Mouse (Mus musculus) cerebellum, postnatal 4 days (tissue): ENCODE measurements around the gene Emilin3.
A peak's percentile ranks its signal among the peaks of the same experiment; 100 is the strongest.

ENCODE experiments used
- DNase-seq, 2 experiments: peaks; one replicate each; pipeline ENCODE4 v3.0.0; 2022; ENCODE audit warnings: low spot score in 2 of 2, mixed read lengths in 1 of 2

Gene Emilin3

DNA sequence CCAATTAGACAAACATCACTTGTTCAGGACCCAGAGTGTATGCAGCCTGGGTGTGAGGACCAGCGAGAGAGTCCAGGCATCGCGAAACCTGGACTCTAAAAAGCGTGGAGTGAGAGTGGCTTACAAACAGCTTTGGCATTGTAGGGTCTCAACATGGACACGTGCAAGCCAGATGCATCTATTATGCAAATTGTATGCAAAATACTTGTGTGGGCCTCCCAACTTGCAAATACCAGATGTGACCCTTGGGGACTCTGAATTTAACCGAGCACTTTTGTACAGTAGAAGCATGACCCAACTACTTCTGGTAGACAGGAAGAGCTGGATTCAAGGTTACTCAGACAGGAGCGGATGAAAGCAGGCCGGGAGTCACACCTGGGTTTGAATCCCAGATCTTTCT, 4.6 kb upstream of the Emilin3 start:
- no peak for DNase-seq

DNA sequence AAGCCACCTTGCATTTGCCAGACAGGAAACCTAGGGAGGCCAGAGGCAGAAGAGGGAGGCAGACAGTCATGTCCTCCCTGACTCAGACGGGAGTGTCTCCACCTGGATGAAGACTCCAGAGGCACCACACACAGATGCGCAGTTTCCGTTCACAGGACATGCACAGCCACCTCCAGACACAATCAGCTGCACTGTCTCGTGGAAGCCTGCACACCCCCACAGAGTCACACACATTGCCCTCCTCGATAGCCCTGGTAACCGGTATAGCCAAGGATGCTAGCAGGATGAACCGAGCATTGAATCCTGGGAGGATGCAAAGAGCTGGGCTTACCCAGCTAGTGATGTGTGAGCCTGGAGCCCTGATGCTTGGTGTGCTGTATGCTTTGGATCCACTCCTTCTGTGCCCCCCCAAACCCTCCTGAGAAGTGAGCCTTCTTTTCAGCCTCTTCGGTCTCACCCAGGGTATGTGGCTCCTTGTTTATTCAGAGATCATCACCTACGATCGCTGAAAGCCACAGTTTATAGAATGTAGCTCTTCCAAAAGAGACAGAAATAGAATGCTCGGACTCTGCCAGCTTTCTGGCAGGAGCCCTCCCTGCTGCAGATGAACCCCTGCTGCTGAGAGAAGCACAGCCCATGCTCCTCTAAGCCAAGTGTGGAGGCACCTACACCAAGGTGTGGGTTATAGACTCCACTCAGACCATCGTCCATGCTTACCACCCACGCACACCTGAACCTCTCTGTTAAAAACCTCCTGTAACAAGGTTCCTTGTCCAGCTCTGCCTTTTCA, 3.9 kb upstream of the Emilin3 start:
- no peak for DNase-seq

DNA sequence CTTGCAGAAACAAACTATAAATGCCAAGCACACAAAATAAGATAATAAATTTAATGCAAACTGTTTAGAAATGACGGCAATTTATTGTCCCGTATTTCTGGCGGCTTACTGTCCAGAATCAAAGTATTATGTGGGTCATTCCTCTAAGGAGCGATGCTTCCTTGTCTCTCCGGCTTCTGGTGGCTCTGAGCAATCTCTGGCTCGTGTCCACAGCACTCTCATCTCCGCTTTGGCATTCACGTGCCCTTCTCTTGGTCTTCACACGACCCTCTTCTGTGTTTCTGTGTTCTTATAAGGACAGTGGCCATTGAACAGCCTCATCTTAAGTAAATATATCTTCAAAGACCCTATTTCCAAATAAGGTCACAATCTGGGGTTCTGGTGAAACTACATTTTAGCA, 2.5 kb upstream of the Emilin3 start:
- no peak for DNase-seq

DNA sequence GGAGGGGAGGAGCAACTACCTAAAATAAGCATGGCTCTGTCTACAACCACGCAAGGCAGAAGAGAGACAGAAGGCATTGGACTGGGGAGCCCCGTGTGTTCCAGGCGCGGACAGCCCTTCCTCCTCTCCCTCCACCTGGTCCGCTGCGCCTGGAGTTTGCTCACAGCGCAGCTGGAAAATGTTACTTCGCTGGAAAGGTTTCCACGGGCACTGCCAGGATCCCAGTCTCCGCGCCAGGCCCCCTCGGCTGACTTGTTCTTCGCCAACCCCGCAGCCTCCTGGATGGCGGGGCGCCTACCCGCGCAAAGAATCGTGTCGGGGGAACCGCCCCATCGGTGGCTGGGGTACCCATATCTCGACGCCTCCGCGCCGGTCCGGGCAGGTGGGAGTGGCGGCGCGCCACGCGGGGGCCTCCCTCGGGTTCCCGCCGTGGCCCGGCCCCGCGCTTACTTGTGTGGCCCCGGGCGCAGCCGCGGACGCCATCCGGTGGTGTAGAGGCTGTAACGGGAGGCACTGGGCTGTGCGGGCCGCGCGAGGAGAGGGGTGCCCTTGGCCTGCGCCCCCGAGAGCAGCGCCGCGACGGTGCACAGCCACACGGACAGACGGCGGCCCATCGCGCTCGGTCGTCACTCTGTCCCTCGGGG, 448 bp downstream of the Emilin3 start:
- DNase-seq: no peak

DNA sequence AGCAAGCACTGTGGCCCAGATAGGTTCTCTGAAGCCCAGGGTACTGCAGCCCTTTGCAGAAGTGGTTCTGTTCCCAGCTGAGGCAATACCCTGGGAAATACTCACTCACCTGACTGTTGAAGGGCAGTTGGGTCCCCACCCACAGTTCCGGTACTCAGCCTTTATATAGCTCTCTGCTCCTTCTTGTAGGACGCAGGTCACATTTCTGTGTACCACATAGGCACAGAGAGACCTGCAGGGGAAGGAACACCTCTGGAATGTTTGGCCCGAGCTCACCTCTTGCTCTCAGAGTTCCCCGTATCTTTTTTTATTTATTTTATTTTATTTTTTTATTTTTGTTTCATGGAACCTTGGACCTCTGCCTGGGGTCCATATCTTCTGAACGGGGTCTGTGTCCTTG, 1.5 kb downstream of the Emilin3 start:
- DNase-seq: no peak

DNA sequence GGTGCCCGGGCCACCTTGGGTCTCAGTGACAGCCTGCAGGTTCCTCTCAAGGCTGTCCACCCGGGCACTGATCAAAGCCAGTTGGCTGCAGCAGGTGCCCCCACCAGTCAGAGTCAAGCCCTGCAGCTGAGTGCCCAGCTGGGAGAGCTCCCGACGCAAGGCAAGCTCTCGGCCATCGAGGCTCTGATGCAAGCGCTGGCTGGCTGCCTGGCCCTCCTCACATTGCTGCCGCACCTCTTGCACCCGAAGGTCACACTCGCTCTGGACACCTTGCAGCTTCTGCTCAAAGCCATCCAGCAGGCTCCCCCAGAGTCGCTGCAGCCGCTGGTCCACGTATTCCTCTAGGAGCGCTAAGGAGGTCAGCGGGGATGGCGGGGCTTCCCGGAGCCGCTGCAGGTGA, 3.5 kb downstream of the Emilin3 start:
- no peak for DNase-seq

DNA sequence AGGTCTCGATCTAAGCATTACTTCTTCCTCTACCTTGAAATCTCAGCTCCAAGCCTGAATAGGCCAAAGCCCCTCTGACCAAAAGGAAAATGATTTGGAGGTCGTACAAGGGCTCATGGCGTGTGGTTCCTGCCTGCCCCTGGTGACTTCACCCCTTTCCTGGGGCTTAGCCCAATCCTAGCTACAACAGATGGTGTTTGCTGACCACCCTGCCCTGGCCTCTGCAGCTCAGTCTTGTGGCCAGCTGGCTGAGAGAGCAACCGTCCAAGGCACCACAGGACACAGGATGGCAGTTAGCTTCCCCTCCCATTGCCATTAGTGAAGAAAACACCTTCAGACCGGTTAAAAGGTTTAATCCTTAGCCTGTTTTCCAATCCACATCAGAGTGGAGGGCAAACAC, 6.0 kb downstream of the Emilin3 start:
- DNase-seq: no peak

DNA sequence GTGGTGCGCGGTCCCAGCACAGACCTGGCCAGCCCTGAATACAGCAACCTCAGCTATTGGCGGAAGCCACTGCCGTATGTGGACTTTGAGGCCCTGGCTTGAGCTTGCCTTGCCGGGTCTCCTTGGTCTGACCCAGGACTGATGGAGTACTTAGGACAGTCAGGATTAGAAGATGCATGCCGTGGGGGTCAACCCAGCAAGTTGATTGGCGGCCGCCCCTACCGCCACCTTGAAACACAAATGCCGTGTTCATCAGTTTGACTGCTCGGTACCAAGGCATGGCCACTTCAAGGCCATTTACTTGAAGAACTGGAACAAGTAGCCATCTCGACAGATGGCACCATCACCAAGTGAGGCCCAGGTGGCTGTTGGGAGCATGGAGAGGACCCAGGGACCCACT, 6.8 kb downstream of the Emilin3 start:
- DNase-seq: no peak

DNA sequence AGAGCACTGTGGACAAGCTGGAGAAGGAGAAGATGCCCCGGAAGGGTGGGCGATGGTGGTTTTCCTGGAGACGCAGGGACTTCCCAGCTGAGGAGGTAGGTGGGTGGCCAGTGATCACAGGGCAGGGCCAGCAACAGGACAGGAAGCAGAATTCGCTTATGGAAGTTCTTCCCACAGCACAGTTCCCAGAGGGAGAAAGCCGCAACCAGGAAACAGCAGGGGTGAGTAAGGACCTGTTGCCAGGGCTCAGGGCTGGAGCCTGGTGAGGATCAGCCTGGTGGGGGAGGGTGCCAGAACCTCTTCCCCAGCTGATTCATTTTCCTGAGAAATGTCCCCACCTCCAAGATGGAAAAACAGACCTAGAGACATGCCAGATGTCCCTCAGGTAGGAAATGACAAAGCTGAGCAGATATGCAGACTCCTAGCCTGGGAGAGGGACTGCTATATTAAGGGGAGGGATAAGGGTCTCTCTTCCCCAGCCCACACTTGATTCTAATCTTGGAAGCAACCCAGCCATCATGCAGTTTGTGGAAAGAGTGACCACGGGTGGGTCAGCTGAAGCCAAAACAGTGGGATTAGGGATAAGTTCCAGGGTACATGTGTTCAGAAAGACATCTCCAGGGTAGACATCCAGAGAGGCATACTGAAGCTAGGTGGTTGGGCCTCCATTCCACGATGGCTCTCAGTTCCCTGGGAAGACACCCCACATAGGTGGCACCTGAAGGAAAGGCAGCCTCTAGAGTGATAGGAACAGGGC, 10.3 kb downstream of the Emilin3 start:
- DNase-seq: no peak

DNA sequence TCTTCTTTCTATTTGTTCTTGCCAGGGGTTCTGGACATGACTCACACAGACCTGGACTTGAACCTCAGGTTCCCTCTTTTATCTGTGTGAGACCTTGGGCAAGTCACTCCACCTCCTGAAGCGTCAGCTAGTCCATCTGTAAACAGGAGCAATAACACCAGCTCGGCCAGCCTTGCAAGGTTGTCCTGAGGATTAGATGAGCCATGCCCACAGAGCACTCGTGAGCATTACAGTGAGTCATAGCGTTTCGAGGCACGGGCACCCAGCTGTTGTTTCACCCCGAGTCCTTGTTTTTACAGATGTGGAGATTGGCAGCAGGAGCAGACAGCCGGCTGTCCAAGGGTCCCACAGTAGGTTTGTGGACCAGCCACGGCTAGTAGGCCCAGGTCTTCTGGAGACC, 20.4 kb downstream of the Emilin3 start:
- DNase-seq: no peak

DNA sequence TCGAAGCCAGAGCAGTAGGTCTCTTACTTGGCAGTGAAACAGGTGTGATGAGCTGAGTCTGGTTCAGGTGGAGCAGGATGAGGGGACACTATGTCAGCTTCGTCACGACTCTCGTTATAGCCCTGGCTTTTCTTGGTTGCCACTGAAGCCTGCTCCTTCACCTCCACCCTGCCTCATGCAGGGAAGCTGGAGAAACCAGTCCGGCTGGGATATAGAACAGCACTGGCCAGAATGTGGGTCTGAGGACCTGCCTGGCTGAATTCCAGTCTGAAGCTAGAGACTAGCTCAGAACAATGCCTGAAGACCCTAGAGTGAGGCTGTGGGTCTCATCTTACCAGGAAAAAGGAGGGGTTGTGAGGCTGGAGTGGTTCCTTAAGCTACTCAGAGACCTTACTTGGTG, 21.1 kb downstream of the Emilin3 start:
- peak in 1 of 2 experiments; percentile 13 for DNase-seq

DNA sequence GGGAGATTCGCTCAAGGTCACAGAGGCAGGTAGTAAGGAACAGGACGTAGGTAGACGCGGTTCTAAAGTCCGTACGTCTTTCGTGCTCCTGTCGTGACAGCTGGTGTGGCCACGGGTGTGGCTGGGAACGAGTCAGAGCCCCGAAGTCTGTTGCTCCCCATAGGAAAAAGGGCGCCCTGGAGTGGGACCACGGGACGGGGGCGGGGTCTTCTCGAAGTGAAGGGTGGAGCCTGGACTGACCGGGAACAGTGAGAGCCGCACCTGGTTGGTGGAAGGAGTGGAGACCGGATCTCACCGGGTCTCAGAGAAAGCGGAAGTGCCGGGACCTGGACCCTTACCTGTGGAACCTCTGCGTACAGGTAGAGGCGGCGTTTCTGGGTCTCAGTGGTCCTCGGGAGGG, 24.3 kb downstream of the Emilin3 start:
- DNase-seq: no peak

DNA sequence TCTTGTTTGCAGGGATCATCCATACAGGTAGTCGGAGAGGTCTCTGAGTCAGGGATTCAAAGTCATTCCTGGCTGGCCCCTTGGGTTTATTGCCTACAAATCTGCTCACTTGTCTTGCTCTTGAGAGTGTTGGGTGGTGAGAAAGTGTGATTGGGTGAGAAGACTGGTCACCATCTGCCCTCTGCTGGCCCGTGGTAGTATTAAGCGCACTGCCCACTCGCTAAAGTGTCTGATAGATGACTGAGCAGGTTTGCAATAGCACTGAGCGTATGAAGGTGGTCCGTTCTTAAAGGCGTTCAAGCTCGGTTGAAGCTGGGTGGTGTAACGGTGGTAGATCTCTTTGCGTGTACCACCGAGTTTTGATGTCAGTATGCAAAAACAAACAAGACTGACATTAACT, 24.8 kb downstream of the Emilin3 start:
- DNase-seq: peak; percentile 73 to 87

DNA sequence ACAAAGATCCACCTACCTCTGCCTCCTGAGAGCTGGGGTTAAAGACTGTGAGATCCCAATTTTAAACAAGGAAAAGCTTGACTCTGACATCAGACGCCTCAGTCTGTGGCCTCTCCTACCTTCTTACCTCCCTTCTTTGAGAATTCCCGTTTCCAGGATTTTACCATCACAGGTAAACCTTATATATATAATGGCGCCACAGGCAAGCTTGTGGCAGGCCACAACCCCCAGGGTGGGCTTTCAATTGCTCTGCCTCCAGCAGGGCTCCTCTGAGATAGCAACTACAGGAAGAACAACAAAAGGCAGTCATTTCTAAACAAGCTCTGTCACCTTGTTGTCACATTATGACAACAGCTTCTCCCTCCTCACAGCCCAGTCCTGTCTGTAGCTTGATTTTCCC, 25.9 kb downstream of the Emilin3 start:
- DNase-seq: no peak

DNA sequence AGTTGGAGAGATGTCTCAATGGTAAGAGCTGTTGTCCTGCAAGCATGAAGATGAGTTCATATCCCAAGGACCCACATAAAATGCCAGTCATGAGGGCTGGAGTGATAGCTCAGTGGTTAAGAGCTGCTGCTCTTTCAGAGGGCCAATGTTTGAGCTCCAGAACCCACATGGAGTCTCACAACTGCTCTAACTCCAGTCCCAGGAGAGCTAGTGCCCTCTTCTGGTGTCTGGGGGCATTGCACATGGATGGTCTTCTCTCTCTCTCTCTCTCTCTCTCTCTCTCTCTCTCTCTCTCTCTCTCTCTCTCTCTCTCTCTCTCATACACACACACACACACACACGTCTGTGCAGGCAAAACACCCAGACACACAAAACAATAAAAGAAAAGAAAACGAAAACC, 27.3 kb downstream of the Emilin3 start:
- peak in 1 of 2 experiments; percentile 38 for DNase-seq

DNA sequence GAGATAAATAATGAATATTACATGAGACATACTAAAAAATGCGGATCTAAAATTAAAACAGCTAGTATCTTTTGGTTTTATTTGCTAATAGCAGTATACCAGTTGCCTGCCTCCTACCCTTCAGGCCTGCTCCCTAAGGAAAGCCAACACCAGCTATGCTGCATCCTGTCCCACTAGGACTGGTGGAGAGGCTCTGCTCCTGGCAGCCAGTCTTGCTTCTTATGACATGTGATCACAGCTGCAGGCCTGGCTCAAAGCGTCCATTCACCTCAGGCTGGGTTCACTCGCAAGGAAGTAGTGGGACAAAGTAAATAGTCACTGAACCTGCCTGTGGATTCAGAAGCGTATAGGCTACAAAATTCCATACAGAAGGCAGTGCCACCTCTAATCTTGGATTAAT, 28.2 kb downstream of the Emilin3 start:
- no peak for DNase-seq

DNA sequence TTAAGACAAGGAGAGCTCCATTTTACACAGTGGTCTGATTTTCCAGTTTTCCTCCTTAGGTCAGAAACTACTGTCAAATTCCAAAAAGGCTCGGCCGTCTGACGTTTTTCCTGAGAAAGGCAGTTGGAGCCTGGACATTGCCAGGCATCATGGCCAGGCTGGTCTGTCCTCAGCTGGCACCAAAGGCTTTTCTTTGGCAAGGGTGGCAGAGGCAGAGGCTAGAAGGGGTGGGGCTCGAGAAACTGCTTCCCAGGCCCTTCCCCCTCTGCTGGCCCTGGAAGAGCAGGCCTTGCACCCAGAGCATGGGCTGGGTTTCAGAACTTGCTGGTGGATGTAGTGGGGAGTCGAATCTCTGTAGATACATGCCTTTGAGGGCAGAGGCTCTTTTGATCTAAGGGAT, 29.7 kb downstream of the Emilin3 start:
- DNase-seq: no peak

DNA sequence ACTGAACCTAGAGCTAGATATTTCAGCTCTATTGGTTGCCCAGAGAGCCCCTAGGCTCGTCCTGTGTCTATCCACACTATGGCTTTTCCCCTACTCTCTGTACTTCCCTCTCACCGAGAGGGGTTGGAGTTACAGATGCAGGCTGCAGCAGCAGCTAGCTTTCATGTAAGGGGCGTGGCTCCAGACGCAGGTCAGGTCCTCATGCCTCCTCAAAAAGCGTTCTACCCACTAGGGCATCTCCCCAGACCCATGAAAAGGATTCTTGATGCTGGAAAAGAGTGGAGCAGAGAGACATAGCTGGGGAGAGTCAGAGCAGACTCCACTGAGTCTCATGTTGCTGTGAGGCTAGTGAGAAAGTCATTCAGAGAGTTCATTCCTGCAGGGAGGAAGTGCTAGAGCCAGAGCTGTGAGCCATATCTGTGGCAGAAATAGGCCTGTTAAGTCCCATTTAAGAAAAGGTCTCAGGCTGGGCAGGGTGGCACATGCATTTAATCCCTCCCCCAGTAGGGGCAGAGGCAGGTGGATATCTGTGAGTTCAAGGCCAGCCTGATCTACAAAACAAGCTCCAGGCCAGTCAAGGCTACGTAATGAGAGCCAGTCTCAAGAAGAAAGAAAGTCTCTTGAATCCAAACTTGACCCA, 30.5 kb downstream of the Emilin3 start:
- no peak for DNase-seq

DNA sequence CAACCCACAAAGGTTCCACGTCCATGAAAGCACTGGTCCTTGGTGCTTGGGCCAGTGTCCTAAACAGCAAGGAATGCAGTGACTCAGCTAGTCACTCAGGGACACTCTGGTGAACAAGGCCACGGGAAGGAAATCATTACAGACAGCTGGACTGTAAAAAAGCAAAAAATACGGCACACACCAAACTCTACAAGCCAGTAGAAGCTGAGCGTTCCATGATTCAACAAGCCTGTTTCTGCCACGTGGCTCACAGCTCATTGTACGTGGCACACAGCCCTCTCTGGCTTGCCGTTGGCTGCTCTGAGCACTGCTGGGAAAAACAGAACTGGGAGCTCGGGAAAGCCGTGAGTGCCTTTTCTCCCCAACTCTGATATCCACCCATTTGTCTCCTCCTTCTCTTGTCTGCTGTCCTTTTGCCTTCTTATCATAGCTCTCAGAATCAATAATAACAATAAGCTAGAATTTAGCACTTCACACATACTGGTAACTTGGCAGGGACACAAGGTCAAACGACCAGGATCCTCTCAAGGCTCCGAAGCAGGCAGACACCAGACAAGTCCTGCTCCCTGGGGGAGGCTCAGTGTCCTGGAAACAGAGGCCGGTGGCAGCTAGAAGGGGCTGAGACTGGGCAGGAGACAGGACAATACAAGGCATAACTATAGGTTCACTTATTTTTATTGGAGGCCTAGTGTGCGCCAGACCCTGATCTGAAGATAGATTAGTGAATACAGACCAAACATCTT, 31.5 kb downstream of the Emilin3 start, which contains the start of gene Lpin3:
Lpin3 (plus strand) TSS at position 218 of the 743 bp plus-strand sequence.
- no peak for DNase-seq

DNA sequence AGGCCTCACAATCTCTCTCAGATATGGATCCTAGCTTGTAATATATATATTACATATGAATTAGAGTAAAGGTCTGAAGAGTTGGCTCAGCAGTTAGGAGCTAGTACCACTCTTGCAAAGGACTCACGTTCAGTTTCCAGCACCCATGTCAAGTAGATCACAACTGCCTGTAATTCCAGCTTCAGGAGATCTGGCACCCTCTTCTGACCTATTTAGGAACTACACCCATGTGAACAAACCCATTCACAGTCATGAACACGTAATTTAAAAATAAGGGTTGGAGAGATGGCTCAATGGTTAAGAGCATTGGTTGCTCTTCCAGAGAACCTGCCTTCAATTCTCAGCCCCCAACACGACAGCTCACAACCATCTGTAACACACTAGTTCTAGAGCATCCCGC, 36.0 kb downstream of the Emilin3 start:
- DNase-seq: no peak

DNA sequence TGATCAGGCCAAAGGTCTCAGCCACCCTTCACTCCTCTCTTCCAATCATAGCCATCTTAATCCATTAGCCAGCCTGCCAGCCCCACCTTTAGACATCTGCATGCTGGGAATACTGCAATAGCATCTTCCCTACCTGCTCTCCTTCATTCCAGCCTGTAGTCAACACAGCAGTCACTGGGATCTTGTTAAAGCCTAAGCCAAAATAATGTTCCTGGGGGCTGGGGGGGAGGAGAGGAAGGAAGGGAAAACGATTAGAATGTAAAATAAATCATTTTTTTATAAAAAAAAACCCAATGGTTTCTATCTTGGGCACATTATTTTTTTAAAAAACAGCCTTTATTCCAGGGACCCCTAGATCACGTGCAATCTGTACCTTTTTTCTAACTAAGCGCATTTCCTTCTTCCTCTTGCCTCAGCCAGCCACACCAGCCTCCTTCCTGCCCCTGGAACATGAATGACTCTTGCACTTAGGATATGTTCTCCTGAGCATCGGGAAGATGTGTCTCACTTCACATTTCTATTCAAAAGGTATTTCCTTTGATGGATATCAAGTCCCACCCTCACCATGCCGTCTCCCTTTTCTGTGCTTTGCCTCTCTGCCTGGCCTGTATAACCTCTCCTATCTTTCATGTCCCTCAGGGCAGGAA, 37.8 kb downstream of the Emilin3 start:
- no peak for DNase-seq
